Mouse (Mus musculus) neural tube, embryonic 10.5 days (tissue): Measurements from ENCODE around the gene Zfp991.
A peak's percentile ranks its signal among the peaks of the same experiment; 100 is the strongest.
"Not testable (repeated sequence)": the region's sequence is repeated elsewhere in the genome, so short reads cannot be mapped to it uniquely, and the experiment has no call there.

ENCODE experiments used
- DNase-seq: peaks from one replicate; pipeline ENCODE4 v3.0.0-alpha.2; 2017; ENCODE audit warnings: low spot score; ENCODE audit errors: extremely low spot score

Gene Zfp991

DNA sequence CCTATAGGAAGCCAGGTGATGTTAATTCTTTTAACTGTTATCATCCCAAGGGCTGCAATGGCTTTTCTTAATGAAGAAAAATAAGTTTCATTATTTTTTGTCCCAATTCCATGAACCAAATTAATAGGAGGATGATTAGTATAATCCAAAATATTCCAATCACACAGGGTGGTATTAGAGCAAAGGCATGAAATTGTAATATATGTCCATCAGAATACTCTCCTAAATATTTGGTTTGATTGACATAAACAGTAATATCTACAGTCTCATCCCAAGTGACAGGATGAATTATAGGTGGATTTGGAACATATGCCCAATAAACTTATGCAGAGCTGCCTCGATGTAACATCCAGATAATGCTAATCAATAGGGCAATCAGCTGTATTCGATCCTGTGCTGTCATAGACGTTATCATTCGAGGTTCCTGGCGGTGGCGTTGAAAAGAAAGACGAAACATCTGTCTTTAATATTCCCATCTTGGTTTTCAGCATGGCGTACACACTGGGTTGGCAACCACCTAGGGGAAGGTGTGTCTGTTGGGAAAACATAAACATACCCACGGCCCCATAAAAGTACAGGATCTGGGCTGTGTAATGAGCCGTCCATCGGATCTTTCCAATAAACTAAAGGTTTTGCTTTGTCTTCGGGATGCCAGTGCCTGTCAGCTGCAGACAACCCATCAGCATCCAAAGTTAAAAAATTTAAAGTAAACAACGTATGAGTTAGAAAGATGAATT is 50.3 kb downstream of the Zfp991 start:
- not testable (repeated sequence) for DNase-seq

DNA sequence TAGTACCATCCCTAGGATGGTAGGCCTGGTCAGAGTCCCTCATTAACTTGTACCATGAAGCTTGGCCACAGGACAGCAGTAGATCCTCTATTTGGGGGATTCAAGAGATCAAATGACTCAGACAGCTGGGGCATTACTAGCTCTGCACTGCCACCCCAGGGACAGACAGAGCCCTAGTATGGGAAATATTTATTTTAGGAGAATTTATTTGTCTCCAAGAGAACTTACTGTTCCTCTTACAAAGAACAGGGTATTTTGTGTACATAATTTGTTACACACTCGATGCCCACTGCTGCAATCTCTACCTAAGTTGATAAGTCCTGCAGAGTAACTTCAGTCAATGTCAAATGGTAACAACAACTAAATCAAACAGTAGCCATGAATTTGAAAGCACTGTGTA is 55.0 kb downstream of the Zfp991 start:
- not testable (repeated sequence) for DNase-seq

- DNase-seq = peak; percentile 11
Observed at GRCm38 (mm10) chr4:147187283-147187965, 55.6 kb downstream of the Zfp991 start.

DNA sequence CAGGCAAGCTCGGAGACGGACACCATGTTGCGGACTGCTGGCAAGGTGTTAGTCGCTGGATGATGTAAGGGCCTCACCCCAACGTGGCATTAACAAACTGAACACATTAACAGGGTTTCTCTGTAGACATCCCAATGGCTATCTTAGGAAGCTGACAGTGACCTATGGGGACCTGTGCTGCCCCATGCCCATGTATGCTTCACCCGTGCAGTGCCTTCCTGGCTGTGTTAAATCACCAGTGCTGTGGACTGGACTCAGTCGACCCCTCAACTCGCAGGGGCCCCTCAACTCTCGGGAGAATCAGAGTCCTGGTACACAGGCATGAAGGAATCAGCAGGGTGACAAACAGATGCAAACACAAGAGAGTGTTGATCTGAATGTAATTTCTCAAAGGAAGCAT is 63.3 kb downstream of the Zfp991 start:
- not testable (repeated sequence) for DNase-seq

DNA sequence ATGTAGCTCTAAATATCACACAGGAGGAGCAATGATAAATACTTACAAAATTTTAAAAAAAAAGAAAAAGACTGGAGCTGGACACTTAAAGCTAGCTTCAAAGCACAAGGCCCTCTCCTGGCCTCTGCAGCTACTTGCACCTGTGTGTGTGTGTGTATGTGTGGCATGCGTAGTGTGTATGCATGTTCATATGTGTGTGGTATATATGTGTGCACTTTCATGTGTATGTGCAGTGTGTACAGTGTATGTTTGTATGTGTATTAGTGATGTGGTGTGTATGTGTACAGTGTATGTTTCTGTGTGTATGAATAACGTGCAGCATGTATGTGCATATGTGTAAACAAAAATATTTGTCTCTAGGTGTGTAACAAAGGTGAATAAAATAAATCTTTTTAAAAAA is 65.4 kb downstream of the Zfp991 start:
- DNase-seq = peak; percentile 7

DNA sequence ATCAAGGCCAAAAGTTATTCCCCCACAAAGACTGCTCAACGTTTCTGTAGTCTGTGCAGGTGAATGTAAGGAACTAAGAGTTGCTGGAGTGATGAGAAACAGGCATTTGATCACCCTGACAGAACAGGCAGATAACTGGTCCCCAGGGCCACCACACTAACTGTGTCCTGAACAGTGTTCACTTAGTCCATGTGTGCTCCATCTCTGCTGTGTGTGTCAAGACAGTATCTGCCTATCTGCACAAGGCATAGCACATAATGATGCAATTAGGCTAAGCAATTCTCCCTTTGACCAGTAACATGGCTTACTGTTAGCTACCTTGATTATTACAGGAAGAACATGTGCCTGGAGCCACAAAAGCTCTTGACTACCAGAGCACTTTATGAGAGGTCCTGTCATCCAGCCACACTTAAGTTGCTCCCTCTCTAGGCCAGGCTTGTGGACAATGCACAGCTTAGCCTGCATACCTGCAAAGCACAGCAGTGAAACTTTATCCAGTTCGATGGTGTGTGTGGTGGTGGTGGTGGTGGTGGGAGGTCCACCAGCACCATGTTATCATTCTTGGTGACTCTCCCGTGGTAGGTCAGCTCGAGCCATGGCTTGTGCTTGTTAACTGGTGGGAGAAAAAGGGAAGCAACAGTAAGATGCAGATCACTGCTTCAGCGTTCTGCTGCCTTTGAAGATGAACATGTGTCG is 67.4 kb downstream of the Zfp991 start:
- not testable (repeated sequence) for DNase-seq

DNA sequence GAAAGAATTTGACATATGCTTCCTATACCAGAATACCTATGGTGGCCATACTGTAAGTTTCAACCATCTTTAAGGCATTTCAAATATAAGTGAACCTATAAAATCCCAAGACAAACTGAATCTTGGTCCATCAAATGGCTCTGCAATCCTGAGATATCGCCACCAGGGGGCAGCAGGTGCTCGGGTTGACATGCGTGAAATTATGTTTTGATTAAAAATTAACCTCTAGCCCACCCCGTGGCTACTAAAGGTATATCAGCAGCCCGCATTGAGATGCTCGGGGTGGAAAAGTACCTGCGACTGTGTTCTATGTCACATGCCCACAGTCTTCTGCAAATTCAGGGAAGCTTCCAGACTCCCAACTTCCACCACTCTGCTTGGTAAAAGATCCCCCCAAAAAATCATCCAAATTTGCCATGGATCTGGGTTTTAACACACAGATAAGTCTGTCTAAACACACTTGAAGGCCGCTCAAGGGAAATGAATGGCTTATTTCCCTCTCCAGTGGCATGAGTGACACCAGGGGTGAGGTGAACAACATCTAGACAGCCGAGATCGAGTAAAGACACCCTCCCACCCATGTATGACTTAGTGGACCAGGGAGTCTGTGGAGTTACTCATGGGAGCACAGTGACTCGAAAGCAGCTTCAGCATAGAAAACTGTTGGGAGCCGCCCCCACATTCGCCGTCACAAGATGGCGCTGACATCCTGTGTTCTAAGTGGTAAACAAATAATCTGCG is 70.3 kb downstream of the Zfp991 start:
- not testable (repeated sequence) for DNase-seq

- DNase-seq = not testable (repeated sequence)
Observed at GRCm38 (mm10) chr4:147212182-147212928, 80.5 kb downstream of the Zfp991 start.

- not testable (repeated sequence) for DNase-seq
Observed at GRCm38 (mm10) chr4:147214233-147214632, 82.4 kb downstream of the Zfp991 start.

DNA sequence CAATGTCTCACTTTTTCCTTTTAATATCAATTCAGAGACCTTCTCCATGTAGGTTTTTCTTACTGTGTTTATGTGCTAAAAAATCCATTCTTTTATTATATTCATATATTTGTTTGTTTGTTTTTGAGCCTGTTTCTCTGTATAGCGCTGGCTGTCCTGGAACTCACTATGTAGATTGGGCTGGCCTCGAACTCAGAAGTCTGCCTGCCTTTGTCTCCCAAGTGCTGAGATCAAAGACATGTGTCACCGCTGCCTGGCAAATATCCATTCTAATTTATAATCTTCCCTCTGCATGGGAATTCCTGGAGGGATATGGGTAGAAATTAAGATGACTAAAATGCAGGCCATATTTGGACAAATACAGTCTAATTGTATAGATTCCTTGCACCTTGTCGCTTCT is 85.8 kb downstream of the Zfp991 start:
- not testable (repeated sequence) for DNase-seq

DNA sequence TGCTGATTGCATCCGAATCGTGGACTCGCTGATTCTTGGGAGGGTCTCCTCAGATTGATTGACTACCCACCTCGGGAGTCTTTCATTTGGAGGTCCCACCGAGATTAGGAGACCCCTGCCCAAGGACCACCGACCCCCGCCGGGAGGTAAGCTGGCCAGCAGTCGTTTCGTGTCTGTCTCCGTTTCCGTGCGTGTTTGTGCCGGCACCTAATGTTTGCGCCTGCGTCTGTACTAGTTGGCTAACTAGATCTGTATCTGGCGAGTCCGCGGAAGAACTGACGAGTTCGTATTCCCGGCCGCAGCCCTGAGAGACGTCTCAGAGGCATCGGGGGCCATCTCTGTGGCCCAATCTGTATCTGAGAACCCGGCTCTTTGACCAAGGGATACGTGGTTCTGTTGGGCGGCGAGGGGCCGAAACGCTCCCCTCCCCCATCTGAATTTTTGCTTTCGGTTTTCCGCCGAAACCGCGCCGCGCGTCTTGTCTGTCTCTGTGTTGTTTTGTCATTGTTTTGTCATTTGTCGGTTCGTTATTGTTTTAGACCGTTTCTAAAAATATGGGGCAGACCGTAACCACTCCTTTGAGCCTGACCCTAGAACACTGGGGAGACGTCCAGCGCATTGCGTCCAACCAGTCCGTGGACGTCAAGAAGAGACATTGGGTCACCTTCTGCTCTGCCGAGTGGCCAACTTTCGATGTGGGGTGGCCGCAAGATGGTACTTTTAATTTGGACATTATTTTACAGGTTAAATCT is 87.7 kb downstream of the Zfp991 start:
- peak; percentile 24 for DNase-seq

- not testable (repeated sequence) for DNase-seq
Observed at GRCm38 (mm10) chr4:147220226-147220625, 88.4 kb downstream of the Zfp991 start.

DNA sequence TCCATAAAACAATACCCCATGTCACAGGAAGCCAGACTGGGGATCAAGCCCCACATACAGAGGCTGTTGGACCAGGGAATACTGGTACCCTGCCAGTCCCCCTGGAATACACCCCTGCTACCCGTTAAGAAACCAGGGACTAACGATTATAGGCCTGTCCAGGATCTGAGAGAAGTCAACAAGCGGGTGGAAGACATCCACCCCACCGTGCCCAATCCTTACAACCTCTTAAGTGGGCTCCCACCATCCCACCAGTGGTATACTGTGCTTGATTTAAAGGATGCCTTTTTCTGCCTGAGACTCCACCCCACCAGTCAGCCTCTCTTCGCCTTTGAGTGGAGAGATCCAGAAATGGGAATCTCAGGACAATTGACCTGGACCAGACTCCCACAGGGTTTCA is 90.2 kb downstream of the Zfp991 start:
- not testable (repeated sequence) for DNase-seq

DNA sequence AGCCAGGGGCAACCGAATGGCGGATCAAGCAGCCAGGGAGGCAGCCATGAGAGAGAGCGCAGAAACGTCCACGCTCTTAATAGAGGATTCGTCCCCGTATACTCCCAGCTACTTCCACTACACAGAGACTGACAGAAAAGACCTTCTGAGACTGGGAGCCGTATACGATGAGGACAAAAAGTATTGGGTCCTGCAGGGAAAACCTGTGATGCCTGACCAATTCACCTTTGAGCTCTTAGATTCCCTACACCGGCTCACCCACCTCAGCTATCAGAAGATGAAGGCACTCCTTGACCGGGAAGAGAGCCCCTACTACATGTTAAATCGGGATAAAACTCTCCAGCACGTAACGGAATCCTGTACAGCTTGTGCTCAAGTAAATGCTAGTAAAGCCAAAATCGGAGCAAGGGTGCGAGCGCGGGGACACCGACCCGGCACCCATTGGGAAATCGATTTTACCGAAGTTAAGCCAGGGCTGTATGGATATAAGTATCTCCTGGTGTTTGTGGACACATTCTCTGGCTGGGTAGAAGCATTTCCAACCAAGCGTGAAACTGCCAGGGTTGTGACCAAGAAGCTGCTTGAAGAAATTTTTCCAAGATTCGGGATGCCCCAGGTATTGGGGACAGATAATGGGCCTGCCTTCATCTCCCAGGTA is 92.1 kb downstream of the Zfp991 start:
- DNase-seq = not testable (repeated sequence)

DNA sequence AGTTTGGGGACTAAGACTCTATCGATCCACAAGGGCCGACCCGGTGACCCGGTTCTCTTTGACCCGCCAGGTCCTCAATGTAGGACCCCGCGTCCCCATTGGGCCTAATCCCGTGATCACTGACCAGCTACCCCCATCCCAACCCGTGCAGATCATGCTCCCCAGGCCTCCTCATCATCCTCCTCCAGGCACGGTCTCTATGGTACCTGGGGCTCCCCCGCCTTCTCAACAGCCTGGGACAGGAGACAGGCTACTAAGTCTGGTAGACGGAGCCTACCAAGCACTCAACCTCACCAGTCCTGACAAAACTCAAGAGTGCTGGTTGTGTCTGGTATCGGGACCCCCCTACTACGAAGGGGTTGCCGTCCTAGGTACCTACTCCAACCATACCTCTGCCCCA is 93.8 kb downstream of the Zfp991 start:
- not testable (repeated sequence) for DNase-seq

- not testable (repeated sequence) for DNase-seq
Observed at GRCm38 (mm10) chr4:147230026-147230425, 98.2 kb downstream of the Zfp991 start.
